Mouse (Mus musculus) hindbrain, embryonic 15.5 days (tissue): ENCODE data around the gene Hnrnpa0. TPM values are rescaled to one million over a fixed set of nuclear protein-coding genes. Genes with fewer than 3 reads are reported as not detected.

ENCODE experiments used
- ATAC-seq: fragments of 200-750 bp; cut with Nextera tagmentation; 2 replicates; pipeline ENCODE4 v1.8.0; 2017; ENCODE audit warnings: low read depth, moderate number of reproducible peaks, moderate TSS enrichment; ENCODE audit not compliant: low FRiP score
- H3K27ac ChIP-seq: fragments of 300-500 bp; sonication (generic); replicated peaks from 2 replicates; pipeline ENCODE4 v1.5.1; 2015; ENCODE audit warnings: mild to moderate bottlenecking, inconsistent platforms
- H3K27me3 ChIP-seq: fragments of 300-500 bp; sonication (generic); 2 replicates; pipeline ENCODE4 v1.6.1; 2015; ENCODE audit warnings: control low read depth, inconsistent platforms
- H3K36me3 ChIP-seq: fragments of 300-500 bp; sonication (generic); 2 replicates; pipeline ENCODE4 v1.6.1; 2015; ENCODE audit warnings: control low read depth, inconsistent platforms
- H3K4me1 ChIP-seq: fragments of 300-500 bp; sonication (generic); replicated peaks from 2 replicates; pipeline ENCODE4 v1.6.1; 2015; ENCODE audit warnings: control low read depth, inconsistent platforms
- H3K4me2 ChIP-seq: fragments of 300-500 bp; sonication (generic); 2 replicates; pipeline ENCODE4 v1.6.1; 2015; ENCODE audit warnings: moderate library complexity, mild to moderate bottlenecking, inconsistent platforms
- H3K4me3 ChIP-seq: fragments of 300-500 bp; sonication (generic); 2 replicates; pipeline ENCODE4 v1.5.1; 2015; ENCODE audit warnings: mild to moderate bottlenecking, inconsistent platforms
- H3K9ac ChIP-seq: fragments of 300-500 bp; sonication (generic); 2 replicates; pipeline ENCODE4 v1.6.1; 2015; ENCODE audit warnings: inconsistent platforms
- H3K9me3 ChIP-seq: fragments of 300-500 bp; sonication (generic); 2 replicates; pipeline ENCODE4 v1.6.1; 2016; ENCODE audit warnings: control low read depth, inconsistent platforms
- WGBS: fragments of 180-500 bp; shearing (Covaris S2); methylation state at CpG from one replicate; pipeline ENCODE4 v1.1.7; 2015; 5-methylcytosine and 5-hydroxymethylcytosine counted together
- polyA plus RNA-seq: library from polyadenylated mRNA; unstranded; fragments of >200 nt; fragmentation: Nextera tagmentation; extraction: Ambion mirVana; gene quantifications from 2 replicates; pipeline ENCODE4 v1.2.1, GENCODE M21; 2015

The Hnrnpa0 gene
- polyA plus RNA-seq, 1 experiment from 2014 or later, result 39.6 TPM

DNA sequence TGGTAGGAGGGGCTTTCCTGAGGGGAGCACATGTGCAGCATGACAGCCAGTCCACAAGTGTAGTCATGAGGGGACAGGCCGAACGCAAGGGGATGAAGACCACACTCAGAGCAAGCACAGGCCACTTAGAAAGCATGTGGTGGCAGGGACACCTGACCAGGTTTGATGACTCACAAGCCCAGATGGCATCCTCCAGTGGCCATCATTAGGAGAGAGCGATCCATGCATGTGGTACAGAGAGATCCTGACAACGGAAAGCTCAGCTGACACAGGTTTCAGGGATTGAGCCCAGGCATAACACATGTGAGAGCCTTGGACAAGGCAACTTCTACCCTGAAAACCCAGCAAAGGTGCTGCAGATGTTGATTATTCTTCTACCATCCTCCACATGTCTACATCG lies 44.0 kb downstream of the Hnrnpa0 start:
- no peak for ATAC-seq
- Histone ChIP-seq H3K4me2 (no peak overlapping the region), H3K27ac (no peak overlapping the region), H3K27me3 (no peaks in the 10 kb centered on the region), H3K4me1 (no peaks in the 10 kb centered on the region), H3K9ac (no peak overlapping the region), H3K36me3 (peaks cover 10% of the 10 kb centered on the region; the same call in 1 of the 2 replicates), H3K4me3 (no peak overlapping the region), H3K9me3 (no peaks in the 10 kb centered on the region)
- 91% methylated on average over 5 of the region's 5 CpGs for WGBS

DNA sequence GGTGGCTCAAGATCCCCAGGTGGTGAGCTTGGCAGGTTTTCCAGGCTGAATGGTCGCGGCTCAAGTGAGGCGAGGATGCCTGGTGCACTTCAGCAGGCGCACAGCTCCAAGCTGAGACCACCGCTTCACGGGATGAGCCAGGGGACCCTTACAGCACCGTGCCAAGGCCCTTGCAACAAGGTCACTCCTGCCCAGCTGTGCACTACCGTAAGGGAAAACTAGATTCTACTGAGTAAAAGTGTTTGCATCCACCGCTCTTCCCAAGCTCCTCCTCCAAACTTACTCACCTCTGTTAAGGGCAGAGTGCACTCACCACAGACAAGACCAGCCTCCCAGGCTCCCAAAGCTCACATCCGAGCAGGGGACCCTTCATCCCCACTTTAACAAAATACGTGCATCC lies 44.8 kb downstream of the Hnrnpa0 start:
- no peak overlapping the region for H3K4me2 ChIP-seq
- WGBS, result 86% methylated on average over 11 of the region's 11 CpGs
- H3K36me3 ChIP-seq, result peaks cover 10% of the 10 kb centered on the region; the same call in 1 of the 2 replicates
- no peaks in the 10 kb centered on the region for H3K9me3 ChIP-seq
- H3K4me1 ChIP-seq, result no peaks in the 10 kb centered on the region
- ATAC-seq, result no peak
- H3K27ac ChIP-seq, result no peak overlapping the region
- no peaks in the 10 kb centered on the region for H3K27me3 ChIP-seq
- H3K9ac ChIP-seq, result no peak overlapping the region
- H3K4me3 ChIP-seq, result no peak overlapping the region

DNA sequence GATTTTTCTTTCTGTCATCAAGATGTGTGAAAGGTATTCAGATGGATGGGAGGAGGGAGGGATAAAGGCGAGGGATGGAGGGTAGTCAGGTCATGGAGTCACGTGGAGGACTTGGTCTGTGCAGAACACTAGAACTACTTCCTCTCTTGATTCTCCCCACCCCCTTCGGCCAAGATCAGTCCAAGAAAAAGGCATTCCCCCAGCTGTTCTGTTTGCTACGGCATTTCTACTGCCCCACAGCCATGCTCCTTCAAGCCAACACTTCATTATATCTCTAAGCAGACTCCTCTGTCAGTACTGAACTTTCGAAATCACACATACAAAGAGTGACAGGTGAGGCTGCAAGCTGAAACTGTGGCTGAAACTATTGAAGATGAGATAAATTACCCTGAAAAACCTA lies 45.3 kb downstream of the Hnrnpa0 start:
- H3K27me3 ChIP-seq, result no peaks in the 10 kb centered on the region
- ATAC-seq, result no peak
- H3K9ac ChIP-seq, result no peak overlapping the region
- peaks cover 10% of the 10 kb centered on the region; the same call in 1 of the 2 replicates for H3K36me3 ChIP-seq
- H3K4me2 ChIP-seq, result no peak overlapping the region
- no peaks in the 10 kb centered on the region for H3K9me3 ChIP-seq
- no peak overlapping the region for H3K4me3 ChIP-seq
- WGBS, result 76% methylated on average over 5 of the region's 5 CpGs
- no peak overlapping the region for H3K27ac ChIP-seq
- H3K4me1 ChIP-seq, result no peaks in the 10 kb centered on the region

DNA sequence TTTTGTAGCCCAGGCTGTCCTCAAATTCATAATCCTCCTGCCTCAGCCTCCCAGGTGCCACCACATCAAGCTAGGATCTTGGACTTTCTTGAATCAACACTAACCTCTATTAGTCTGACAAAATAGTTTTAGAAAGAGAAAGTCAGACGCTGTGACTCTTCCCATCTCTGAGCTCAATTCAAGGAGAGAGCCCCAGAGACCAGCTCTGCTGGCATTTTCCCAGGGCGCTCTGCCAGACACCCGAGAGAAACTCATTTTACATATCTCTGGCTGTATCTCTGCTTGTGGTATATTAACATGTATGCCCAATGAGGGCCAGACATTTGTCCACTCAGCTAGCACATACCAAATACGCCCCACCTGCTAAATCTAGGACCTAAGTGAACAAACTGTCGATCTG lies 50.0 kb downstream of the Hnrnpa0 start:
- no peak overlapping the region for H3K4me3 ChIP-seq
- H3K36me3 ChIP-seq, result peaks cover 1% of the 10 kb centered on the region; the same call in 1 of the 2 replicates
- no peak for ATAC-seq
- 77% methylated on average over 5 of the region's 5 CpGs for WGBS
- no peaks in the 10 kb centered on the region for H3K27me3 ChIP-seq
- no peaks in the 10 kb centered on the region for H3K4me1 ChIP-seq
- no peaks in the 10 kb centered on the region for H3K9me3 ChIP-seq
- H3K9ac ChIP-seq, result no peak overlapping the region
- no peak overlapping the region for H3K27ac ChIP-seq
- no peak overlapping the region for H3K4me2 ChIP-seq

Other genes with a start within 250 kb of the Hnrnpa0 start
- gene Spock1, start 220.2 kb downstream of the Hnrnpa0 start, polyA plus RNA-seq, result 85.6 and 97.3 TPM in 2 replicates
- 12.6 and 14.0 TPM in 2 replicates for gene Klhl3, start 15.0 kb downstream of the Hnrnpa0 start, polyA plus RNA-seq
- 54.2 and 55.9 TPM in 2 replicates for gene Idnk, start 29.1 kb upstream of the Hnrnpa0 start, polyA plus RNA-seq
- 146 and 158 TPM in 2 replicates for gene Ubqln1, start 87.1 kb upstream of the Hnrnpa0 start, polyA plus RNA-seq
- gene Gkap1, start 147.1 kb upstream of the Hnrnpa0 start, polyA plus RNA-seq, result 35.1 and 38.8 TPM in 2 replicates
- gene Kif27, start 230.6 kb upstream of the Hnrnpa0 start, polyA plus RNA-seq, result 1.6 and 2.0 TPM in 2 replicates